In the genomic region with DNA sequence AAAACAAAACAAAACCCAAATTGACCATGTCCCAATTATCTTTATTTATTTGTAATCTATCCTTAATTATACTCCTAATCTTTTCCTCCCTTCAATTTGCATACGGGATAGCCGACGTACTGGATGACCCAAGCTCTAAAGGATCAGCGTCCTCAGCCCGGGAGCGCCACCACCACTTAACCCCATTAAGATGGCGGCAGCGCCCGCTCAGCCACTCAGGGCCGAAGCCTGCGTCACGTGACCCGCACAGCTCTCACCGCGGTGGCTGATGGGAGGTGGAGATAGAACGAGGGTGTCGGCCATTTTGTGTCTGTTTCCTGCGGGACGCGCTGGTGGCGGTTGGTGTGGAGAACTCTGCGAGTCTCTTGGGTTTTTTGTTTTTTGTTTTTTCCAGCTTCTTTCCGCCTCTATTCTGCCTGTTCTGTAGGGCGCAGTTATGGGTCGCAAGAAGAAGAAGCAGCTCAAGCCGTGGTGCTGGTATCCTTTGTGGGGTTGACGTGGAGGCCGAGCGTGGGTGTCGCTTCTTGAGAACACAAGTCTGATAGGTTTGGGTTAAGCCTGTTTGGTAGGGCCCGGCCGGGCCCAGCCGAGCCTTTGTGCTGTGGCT, we compare ENCODE assay signal across 1 mouse cellular context.
TF ChIP-seq lines count a peak whose summit lies in the region.

A gene (plus strand): TSS at position 261 of the 607 bp plus-strand sequence.

TF ChIP-seq in MEL, 35 proteins besides CTCF, POLR2A, EP300 and RAD21 (continued from another document):
- TF ChIP-seq TBP (IDR thresholded peaks at IDR 0.05; ENCODE audit: low read depth, low read length) (peak; percentile 95), POLR2AphosphoS2 (IDR thresholded peaks at IDR 0.05; ENCODE audit: low read length) (peak; percentile 92; the same call in 1 of the 2 replicates), RCOR1 (IDR thresholded peaks at IDR 0.05; ENCODE audit: low read depth, low read length) (no peak), GATA1 (IDR thresholded peaks at IDR 0.05; ENCODE audit: low read depth, low read length) (0 out of 2 replicates have a peak, but pooled peaks have one; percentile 5), MEF2A (IDR thresholded peaks at IDR 0.05; ENCODE audit: extremely low read depth, insufficient replicate concordance, low read depth, low read length, poor library complexity, severe bottlenecking) (no peak), ZNF384 (IDR thresholded peaks at IDR 0.05; ENCODE audit: low read depth, low read length) (no peak), MYC (IDR thresholded peaks at IDR 0.05; ENCODE audit: low read depth, low read length) (peak; percentile 78), USF1 (IDR thresholded peaks at IDR 0.05; ENCODE audit: low read depth, low read length) (peak; percentile 100), JUND (IDR thresholded peaks at IDR 0.05; ENCODE audit: low read depth, low read length) (no peak), MYB (IDR thresholded peaks at IDR 0.05; ENCODE audit: low read depth, low read length) (peak; percentile 50; the same call in 1 of the 2 replicates), KAT2A (conservative IDR thresholded peaks at IDR 0.05; ENCODE audit: low read depth, low read length) (peak; percentile 62)
TF ChIP-seq in MEL: peak in this region for 19.
